Mouse (Mus musculus) testis, adult 2 months (tissue): ENCODE measurements at regions not wholly inside any gene's neighbourhood (a gene's known extent, or its start where the extent isn't known, plus 50 kb on each side); places are given as distances from the start of the nearest gene placed in this dataset.

Experiments
- H3K27ac ChIP-seq: fragments of 200-500 bp; 2 replicates; pipeline ENCODE4 v1.5.1; 2012; ENCODE audit warnings: low read depth, low read length; ENCODE audit not compliant: control insufficient read depth, insufficient read depth
- H3K27me3 ChIP-seq: fragments of 200-500 bp; 2 replicates; pipeline ENCODE4 v1.6.1; 2012; ENCODE audit warnings: mild to moderate bottlenecking, low read length, moderate library complexity; ENCODE audit not compliant: control insufficient read depth, insufficient read depth
- H3K36me3 ChIP-seq: fragments of 200-500 bp; 2 replicates; pipeline ENCODE4 v1.6.1; 2012; ENCODE audit warnings: mild to moderate bottlenecking, low read length; ENCODE audit not compliant: control insufficient read depth, insufficient read depth
- H3K4me1 ChIP-seq: fragments of 200-500 bp; 2 replicates; pipeline ENCODE4 v1.6.1; 2012; ENCODE audit warnings: low read length; ENCODE audit not compliant: control insufficient read depth, insufficient read depth
- H3K4me3 ChIP-seq: fragments of 200-500 bp; 2 replicates; pipeline ENCODE4 v1.5.1; 2012; ENCODE audit warnings: low read depth, mild to moderate bottlenecking, low read length, moderate library complexity, mixed read lengths; ENCODE audit not compliant: control insufficient read depth
- CTCF ChIP-seq: fragments of 200-500 bp; IDR thresholded peaks from 2 replicates; pipeline ENCODE4 v1.5.1; 2012; ENCODE audit warnings: low read depth, mild to moderate bottlenecking, inconsistent platforms, low read length, moderate library complexity; ENCODE audit not compliant: control insufficient read depth, insufficient read depth, insufficient replicate concordance
- POLR2A ChIP-seq: fragments of 200-500 bp; IDR thresholded peaks from 2 replicates; pipeline ENCODE4 v1.6.1; 2012; ENCODE audit warnings: low read depth, mild to moderate bottlenecking, inconsistent platforms, low read length, moderate library complexity; ENCODE audit not compliant: control insufficient read depth

DNA sequence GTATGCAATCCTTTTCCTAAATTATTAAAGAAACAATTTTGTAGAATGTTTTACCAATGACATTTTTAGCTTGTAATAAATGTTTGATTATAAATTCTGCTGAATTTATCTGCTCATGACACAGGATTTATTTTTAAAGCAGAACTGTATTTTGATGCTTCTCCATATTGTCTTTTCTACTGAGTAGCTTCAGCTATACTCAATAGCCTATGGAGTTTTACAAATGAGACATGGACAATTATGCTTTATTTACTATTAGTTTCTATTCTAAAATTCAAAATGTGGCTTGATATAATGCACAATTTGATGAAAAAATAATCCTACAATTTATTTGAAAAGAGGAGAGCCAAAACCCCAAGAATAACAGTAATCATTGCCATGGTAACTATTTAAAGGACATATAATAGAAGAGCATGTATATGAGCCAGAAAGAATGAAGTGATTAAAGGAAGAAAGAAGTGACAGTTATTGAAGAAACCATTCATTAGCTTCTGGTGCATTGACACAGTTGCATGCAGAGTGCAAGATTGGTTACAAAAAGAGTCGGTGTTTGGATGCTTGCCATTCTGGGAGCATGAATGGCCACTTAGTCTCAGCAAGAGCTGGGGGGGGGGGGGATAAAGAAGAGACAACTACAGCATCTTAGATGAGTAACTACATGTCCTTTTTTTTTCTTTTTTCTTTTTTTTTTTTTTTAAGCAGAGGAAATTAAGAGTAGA lies 250.8 kb upstream of the Cadm2 start:
- no peaks in the 10 kb centered on the region for H3K4me1 ChIP-seq
- H3K27ac ChIP-seq, result no peak overlapping the region
- no peak overlapping the region for H3K4me3 ChIP-seq
- no peaks in the 10 kb centered on the region for H3K36me3 ChIP-seq
- no peaks in the 10 kb centered on the region for H3K27me3 ChIP-seq
- TF ChIP-seq POLR2A, result no peak
- no peak for TF ChIP-seq CTCF

DNA sequence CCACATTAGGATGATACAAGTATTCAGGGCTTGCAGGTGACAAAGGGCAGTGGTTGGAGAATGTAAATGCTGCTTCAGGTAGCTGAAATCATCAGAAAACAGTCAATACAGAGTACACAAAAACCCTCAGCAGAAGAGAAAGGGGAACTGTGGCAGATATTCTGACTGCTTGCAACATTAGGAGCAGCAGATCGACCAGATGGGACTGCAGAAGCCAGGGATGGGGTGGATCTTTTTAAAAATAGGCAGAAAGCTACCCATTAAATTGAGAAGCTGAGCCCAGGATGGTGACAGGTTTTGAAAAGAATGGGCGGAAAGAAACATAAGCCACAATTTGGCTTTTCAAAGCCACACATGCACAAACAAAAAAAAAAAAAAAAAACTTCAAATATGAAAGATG lies 229.5 kb upstream of the Cadm2 start:
- Histone ChIP-seq H3K27ac (no peak overlapping the region), H3K36me3 (no peaks in the 10 kb centered on the region), H3K4me1 (no peaks in the 10 kb centered on the region), H3K4me3 (no peak overlapping the region), H3K27me3 (no peaks in the 10 kb centered on the region)
- TF ChIP-seq CTCF (no peak), POLR2A (no peak)

- Histone ChIP-seq H3K4me3 (no peak overlapping the region), H3K27me3 (no peaks in the 10 kb centered on the region), H3K27ac (no peak overlapping the region), H3K36me3 (no peaks in the 10 kb centered on the region), H3K4me1 (no peaks in the 10 kb centered on the region)
- TF ChIP-seq POLR2A (no peak), CTCF (no peak)
These were observed 223.8 kb upstream of the Cadm2 start for GRCm38 (mm10) chr16:67844481-67844880.

GRCm38 (mm10) chr16:67797236-67797635 lies 176.5 kb upstream of the Cadm2 start:
- no peak overlapping the region for H3K4me3 ChIP-seq
- TF ChIP-seq CTCF, result no peak
- TF ChIP-seq POLR2A, result no peak
- no peaks in the 10 kb centered on the region for H3K36me3 ChIP-seq
- H3K27ac ChIP-seq, result no peak overlapping the region
- H3K27me3 ChIP-seq, result no peaks in the 10 kb centered on the region
- no peaks in the 10 kb centered on the region for H3K4me1 ChIP-seq

DNA sequence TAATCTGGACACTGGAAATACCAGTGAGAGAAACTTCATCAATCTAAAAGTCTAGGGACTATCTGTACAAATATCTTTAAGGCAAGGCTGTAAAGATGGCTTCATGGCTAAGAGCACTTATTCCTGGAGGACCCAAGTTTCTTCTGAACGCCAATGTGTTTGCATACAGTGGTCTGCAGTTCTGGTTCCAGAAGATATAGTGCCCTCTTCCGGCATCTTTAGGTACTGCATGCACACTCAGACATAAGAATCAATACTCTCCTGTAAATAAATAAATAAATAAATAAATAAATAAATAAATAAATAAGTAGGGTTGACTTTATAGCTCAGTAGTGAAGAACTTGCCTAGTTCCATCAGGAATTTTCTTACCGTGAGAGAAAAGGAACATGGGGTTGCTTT lies 155.4 kb upstream of the Cadm2 start:
- no peak overlapping the region for H3K27ac ChIP-seq
- TF ChIP-seq POLR2A (no peak), CTCF (peak; percentile 28; the same call in 1 of the 2 replicates)
- no peak overlapping the region for H3K4me3 ChIP-seq
- no peaks in the 10 kb centered on the region for H3K27me3 ChIP-seq
- H3K4me1 ChIP-seq, result no peaks in the 10 kb centered on the region
- no peaks in the 10 kb centered on the region for H3K36me3 ChIP-seq

DNA sequence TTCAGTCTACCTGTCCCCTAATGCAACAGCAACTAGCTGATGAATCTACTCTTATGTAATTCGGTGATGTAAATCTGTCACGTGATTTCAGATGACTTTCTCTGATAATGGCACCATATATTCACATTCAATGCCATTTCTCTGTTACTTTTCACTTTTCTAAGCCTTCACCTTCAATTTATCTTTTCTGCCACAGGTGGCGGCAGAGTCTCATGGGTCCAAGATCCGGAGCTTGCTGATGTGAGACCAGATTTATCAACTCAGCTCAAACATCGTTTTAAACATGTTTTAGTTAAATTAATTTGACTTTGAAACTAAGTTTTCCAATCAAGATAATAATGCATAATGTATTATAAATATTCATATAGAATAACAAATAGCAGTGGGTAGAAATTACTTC lies 148.4 kb upstream of the Cadm2 start:
- no peaks in the 10 kb centered on the region for H3K27me3 ChIP-seq
- no peak for TF ChIP-seq POLR2A
- no peak for TF ChIP-seq CTCF

GRCm38 (mm10) chr16:67735398-67735797 lies 114.7 kb upstream of the Cadm2 start:
- Histone ChIP-seq H3K4me3 (no peak overlapping the region), H3K4me1 (no peaks in the 10 kb centered on the region), H3K27me3 (no peaks in the 10 kb centered on the region), H3K36me3 (no peaks in the 10 kb centered on the region), H3K27ac (no peak overlapping the region)
- TF ChIP-seq POLR2A (no peak), CTCF (no peak)

More for the DNA sequence above, 148.4 kb upstream of the Cadm2 start:
- Histone ChIP-seq H3K27ac (no peak overlapping the region), H3K4me1 (no peaks in the 10 kb centered on the region), H3K36me3 (no peaks in the 10 kb centered on the region), H3K4me3 (no peak overlapping the region)
